Mouse (Mus musculus): Measurements from ENCODE around the gene Lmcd1. TPM values are rescaled to one million over a fixed set of nuclear protein-coding genes. Genes with fewer than 3 reads are reported as not detected.

Gene Lmcd1
- under 1 TPM in 1 of 2 experiments, not detected in 1; 0.22 TPM for total RNA-seq (2023)

DNA sequence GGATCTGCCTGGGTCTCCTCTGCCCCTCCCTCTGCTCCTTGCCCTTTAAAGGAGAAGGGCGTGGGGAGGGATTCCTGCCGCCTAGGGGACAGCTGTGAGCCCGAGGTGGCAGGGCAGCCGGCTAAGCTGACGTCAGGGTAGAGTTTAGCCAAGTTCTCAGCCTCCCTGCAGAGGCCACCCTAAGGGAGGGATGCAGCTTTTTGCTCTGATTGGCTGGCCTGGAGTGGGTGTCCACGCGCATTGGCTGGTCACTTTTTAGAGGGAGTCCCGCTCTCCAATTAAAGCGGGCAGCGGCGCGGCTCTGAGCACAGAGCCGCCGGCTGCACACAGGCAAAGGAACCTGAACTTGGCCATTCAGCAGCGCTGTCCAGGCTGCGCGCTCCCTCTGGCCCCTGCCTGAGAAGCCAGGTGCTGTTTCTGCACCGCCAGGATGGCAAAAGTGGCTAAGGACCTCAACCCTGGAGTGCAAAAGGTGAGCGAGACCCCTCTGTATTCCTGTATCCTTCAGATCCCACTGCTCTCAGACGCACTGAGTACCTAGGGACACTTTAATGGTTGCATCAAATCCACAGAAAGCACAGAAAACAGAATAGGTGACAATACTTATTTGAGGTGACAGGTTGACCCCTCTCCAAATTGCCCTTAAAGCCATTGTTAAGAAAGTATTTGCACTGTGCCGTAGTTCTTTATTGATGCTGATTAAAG is at the start of gene Lmcd1:
TSS of gene Lmcd1 (plus strand) at position 258 of the 705 bp plus-strand sequence.

Other genes starting within 250 kb of the Lmcd1 start
- gene Ssu2, start 114.3 kb downstream of the Lmcd1 start, total RNA-seq (2023): not detected
- not detected for gene Cav3, start 185.7 kb downstream of the Lmcd1 start, total RNA-seq (2023)
- not detected for gene Oxtr, start 216.2 kb downstream of the Lmcd1 start, total RNA-seq (2023)